Mouse (Mus musculus): ENCODE data around the gene Pald1. TPM values are rescaled to one million over a fixed set of nuclear protein-coding genes. Genes with fewer than 3 reads are reported as not detected.

Gene Pald1
- polyA plus RNA-seq, 1 experiment from 2014 or later, result 13.2 TPM

DNA sequence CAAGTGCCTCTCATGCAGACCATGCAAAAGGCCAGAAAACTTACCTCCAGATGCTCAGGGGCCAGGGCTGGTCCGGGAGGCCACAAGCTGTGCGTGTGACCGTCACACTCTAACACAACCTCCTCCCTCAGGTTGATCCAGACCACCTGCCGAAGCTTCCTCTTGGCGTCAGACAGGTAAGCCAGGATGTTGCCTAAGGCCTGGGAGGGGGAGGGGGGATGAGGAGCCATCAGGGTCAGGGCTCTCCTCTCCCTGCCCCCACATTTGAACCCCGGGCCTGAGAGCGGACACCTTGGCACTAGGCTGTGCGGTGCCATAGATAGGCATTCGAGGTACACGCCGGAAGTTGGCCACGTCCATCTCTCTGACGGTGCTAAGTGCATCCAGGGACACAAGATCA lies 40.6 kb downstream of the Pald1 start:
- Histone ChIP-seq H3K27ac (no peak overlapping the region), H3K36me3 (ENCODE audit: poor library complexity, severe bottlenecking) (no peaks in the 10 kb centered on the region), H3K4me3 (no peak overlapping the region), H3K4me1 (peaks cover 6% of the 10 kb centered on the region; the same call in 1 of the 2 replicates), H3K9ac (no peak overlapping the region), H3K9me3 (replicated peaks) (no peaks in the 10 kb centered on the region), H3K27me3 (no peaks in the 10 kb centered on the region), H3K4me2 (no peak overlapping the region)
- 94% methylated on average over 13 of the region's 13 CpGs for WGBS
- no peak for ATAC-seq

- no peak overlapping the region for H3K27ac ChIP-seq
- peaks cover 6% of the 10 kb centered on the region; the same call in 1 of the 2 replicates for H3K4me1 ChIP-seq
- H3K9me3 ChIP-seq (replicated peaks), result no peaks in the 10 kb centered on the region
- no peak overlapping the region for H3K4me2 ChIP-seq
- H3K36me3 ChIP-seq (ENCODE audit: poor library complexity, severe bottlenecking), result no peaks in the 10 kb centered on the region
- ATAC-seq, result peak; percentile 64
- no peak overlapping the region for H3K9ac ChIP-seq
- no peaks in the 10 kb centered on the region for H3K27me3 ChIP-seq
- WGBS, result 74% methylated on average over 6 of the region's 6 CpGs
- no peak overlapping the region for H3K4me3 ChIP-seq
Observed at GRCm38 (mm10) chr10:61341557-61341956, 41.8 kb downstream of the Pald1 start.

DNA sequence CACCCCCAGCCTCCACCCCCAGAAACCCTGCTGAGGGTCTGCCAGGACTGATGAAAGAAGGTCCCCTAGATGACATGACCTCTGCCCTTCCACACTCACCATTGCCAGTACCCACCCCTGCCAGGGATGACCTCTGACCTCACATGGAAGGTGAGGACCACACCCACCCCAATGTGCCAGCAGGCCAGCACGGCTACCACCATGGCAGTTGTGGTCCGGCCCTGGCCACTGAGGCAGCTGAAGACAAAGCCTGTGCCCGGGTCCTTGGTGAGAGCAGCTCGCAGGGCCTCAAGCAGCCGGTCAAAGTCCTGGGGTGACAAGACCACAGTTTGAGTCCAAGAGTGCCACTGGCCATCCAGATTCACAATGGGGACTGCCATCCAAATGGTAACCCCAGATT lies 42.3 kb downstream of the Pald1 start:
- Histone ChIP-seq H3K4me3 (no peak overlapping the region), H3K36me3 (ENCODE audit: poor library complexity, severe bottlenecking) (no peaks in the 10 kb centered on the region), H3K4me2 (no peak overlapping the region), H3K27me3 (no peaks in the 10 kb centered on the region), H3K9me3 (replicated peaks) (no peaks in the 10 kb centered on the region), H3K9ac (no peak overlapping the region), H3K27ac (no peak overlapping the region), H3K4me1 (peaks cover 6% of the 10 kb centered on the region; the same call in 1 of the 2 replicates)
- 95% methylated on average over 5 of the region's 5 CpGs for WGBS
- no peak for ATAC-seq

GRCm38 (mm10) chr10:61340247-61340646 lies 43.1 kb downstream of the Pald1 start:
- no peak overlapping the region for H3K4me3 ChIP-seq
- no peak for ATAC-seq
- peaks cover 5% of the 10 kb centered on the region; the same call in 1 of the 2 replicates for H3K4me1 ChIP-seq
- H3K9ac ChIP-seq, result no peak overlapping the region
- H3K4me2 ChIP-seq, result no peak overlapping the region
- H3K27ac ChIP-seq, result no peak overlapping the region
- 82% methylated on average over 9 of the region's 9 CpGs for WGBS
- H3K27me3 ChIP-seq, result no peaks in the 10 kb centered on the region
- no peaks in the 10 kb centered on the region for H3K9me3 ChIP-seq (replicated peaks)
- H3K36me3 ChIP-seq (ENCODE audit: poor library complexity, severe bottlenecking), result no peaks in the 10 kb centered on the region

DNA sequence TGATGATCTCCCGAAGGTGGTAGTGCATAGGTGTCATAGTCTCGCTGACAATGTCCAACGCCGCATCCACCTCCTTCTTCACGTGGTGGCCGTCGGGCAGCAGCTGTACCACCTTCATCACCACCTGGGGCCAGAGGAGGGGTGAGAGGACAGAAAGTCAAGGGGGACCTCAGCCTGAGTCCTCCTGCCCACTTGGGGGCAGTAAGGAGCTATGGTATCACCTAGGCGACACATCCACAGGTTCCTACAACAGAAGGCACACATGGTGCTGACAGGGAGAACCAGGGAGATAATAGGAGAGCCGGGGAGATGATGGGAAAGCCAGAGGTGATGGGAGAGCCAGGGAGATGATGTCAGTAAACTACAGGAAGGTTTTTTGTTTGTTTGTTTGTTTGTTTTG lies 44.1 kb downstream of the Pald1 start:
- Histone ChIP-seq H3K27ac (no peak overlapping the region), H3K9ac (no peak overlapping the region), H3K4me2 (no peak overlapping the region), H3K4me1 (no peaks in the 10 kb centered on the region), H3K36me3 (ENCODE audit: poor library complexity, severe bottlenecking) (no peaks in the 10 kb centered on the region), H3K27me3 (no peaks in the 10 kb centered on the region), H3K4me3 (no peak overlapping the region), H3K9me3 (replicated peaks) (no peaks in the 10 kb centered on the region)
- no peak for ATAC-seq
- 89% methylated on average over 9 of the region's 9 CpGs for WGBS

- H3K27me3 ChIP-seq, result no peaks in the 10 kb centered on the region
- no peaks in the 10 kb centered on the region for H3K4me1 ChIP-seq
- ATAC-seq, result no peak
- no peaks in the 10 kb centered on the region for H3K9me3 ChIP-seq (replicated peaks)
- no peak overlapping the region for H3K27ac ChIP-seq
- no peak overlapping the region for H3K9ac ChIP-seq
- WGBS, result 91% methylated on average over 11 of the region's 11 CpGs
- no peak overlapping the region for H3K4me2 ChIP-seq
- H3K4me3 ChIP-seq, result no peak overlapping the region
- H3K36me3 ChIP-seq (ENCODE audit: poor library complexity, severe bottlenecking), result no peaks in the 10 kb centered on the region
Observed at GRCm38 (mm10) chr10:61337665-61338064, 45.7 kb downstream of the Pald1 start.

- no peaks in the 10 kb centered on the region for H3K4me1 ChIP-seq
- H3K9ac ChIP-seq, result no peak overlapping the region
- no peak overlapping the region for H3K4me2 ChIP-seq
- H3K27me3 ChIP-seq, result no peaks in the 10 kb centered on the region
- H3K36me3 ChIP-seq (ENCODE audit: poor library complexity, severe bottlenecking), result no peaks in the 10 kb centered on the region
- no peak overlapping the region for H3K27ac ChIP-seq
- no peaks in the 10 kb centered on the region for H3K9me3 ChIP-seq (replicated peaks)
- whole genome bisulfite sequencing, result 71% methylated on average over 5 of the region's 5 CpGs
- no peak overlapping the region for H3K4me3 ChIP-seq
- ATAC-seq, result no peak
Observed at GRCm38 (mm10) chr10:61336592-61336991, 46.7 kb downstream of the Pald1 start.

DNA sequence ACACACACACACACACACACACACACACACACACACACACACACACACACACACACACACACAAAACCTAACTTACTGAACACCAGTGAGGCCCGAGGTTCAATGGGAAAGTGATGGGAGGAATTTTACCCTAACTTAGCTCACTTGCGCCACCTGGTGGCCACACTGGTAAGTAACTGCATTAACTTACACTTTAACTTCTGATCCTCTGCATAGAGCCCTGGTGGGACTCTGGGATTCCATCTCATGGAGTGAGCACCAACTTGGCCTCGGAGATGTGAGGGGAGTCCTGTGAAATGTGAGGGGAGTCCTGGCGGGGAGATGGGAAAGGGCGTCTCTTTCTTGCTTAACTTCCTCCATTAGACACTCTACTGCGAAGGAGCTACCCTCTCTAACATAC lies 47.2 kb downstream of the Pald1 start:
- ATAC-seq, result peak; percentile 61
- H3K9ac ChIP-seq, result no peak overlapping the region
- H3K27ac ChIP-seq, result no peak overlapping the region
- H3K9me3 ChIP-seq (replicated peaks), result no peaks in the 10 kb centered on the region
- no peaks in the 10 kb centered on the region for H3K4me1 ChIP-seq
- H3K4me2 ChIP-seq, result no peak overlapping the region
- H3K36me3 ChIP-seq (ENCODE audit: poor library complexity, severe bottlenecking), result no peaks in the 10 kb centered on the region
- no peaks in the 10 kb centered on the region for H3K27me3 ChIP-seq
- WGBS, result 26% methylated on average over 6 of the region's 6 CpGs
- H3K4me3 ChIP-seq, result no peak overlapping the region

- 88% methylated on average over 7 of the region's 7 CpGs for WGBS
- no peaks in the 10 kb centered on the region for H3K4me1 ChIP-seq
- no peak overlapping the region for H3K4me2 ChIP-seq
- no peak overlapping the region for H3K27ac ChIP-seq
- no peaks in the 10 kb centered on the region for H3K36me3 ChIP-seq (ENCODE audit: poor library complexity, severe bottlenecking)
- ATAC-seq, result no peak
- no peaks in the 10 kb centered on the region for H3K9me3 ChIP-seq (replicated peaks)
- H3K4me3 ChIP-seq, result no peak overlapping the region
- H3K9ac ChIP-seq, result no peak overlapping the region
- H3K27me3 ChIP-seq, result no peaks in the 10 kb centered on the region
Observed at GRCm38 (mm10) chr10:61334545-61334944, 48.8 kb downstream of the Pald1 start.

- peaks cover 3% of the 10 kb centered on the region for H3K4me1 ChIP-seq
- no peaks in the 10 kb centered on the region for H3K9me3 ChIP-seq (replicated peaks)
- H3K36me3 ChIP-seq (ENCODE audit: poor library complexity, severe bottlenecking), result no peaks in the 10 kb centered on the region
- ATAC-seq, result peak; percentile 85
- no peak overlapping the region for H3K4me2 ChIP-seq
- no peak overlapping the region; the same call in 1 of the 2 replicates for H3K27ac ChIP-seq
- WGBS, result 70% methylated on average over 5 of the region's 5 CpGs
- H3K27me3 ChIP-seq, result no peaks in the 10 kb centered on the region
- H3K9ac ChIP-seq, result no peak overlapping the region
- H3K4me3 ChIP-seq, result no peak overlapping the region
Observed at GRCm38 (mm10) chr10:61331046-61331445, 52.3 kb downstream of the Pald1 start.

DNA sequence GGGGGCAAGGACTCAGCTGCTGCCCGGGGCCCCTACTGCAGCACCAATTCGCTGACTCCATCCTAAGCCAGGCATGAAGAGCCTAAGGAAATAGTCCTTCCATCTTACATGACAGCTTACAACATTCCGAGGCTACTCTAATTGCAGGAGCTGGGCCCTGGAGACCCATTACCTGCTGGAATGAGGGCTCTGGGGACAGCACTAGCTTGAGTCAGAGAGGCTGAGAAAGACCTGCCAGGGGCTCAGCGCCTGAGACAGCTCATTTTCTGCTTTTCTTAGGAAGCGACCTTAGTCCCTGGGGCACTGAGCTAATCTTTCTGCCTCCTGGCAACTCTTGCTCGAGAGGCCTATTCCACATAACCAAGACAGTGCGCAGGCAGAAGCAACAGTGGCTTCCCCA lies 54.4 kb downstream of the Pald1 start:
- WGBS, result 56% methylated on average over 7 of the region's 7 CpGs
- Histone ChIP-seq H3K27ac (no peak overlapping the region), H3K4me1 (peaks cover 3% of the 10 kb centered on the region), H3K4me3 (no peak overlapping the region), H3K4me2 (no peak overlapping the region), H3K9ac (no peak overlapping the region), H3K36me3 (ENCODE audit: poor library complexity, severe bottlenecking) (no peaks in the 10 kb centered on the region), H3K9me3 (replicated peaks) (no peaks in the 10 kb centered on the region), H3K27me3 (no peaks in the 10 kb centered on the region)
- no peak for ATAC-seq

DNA sequence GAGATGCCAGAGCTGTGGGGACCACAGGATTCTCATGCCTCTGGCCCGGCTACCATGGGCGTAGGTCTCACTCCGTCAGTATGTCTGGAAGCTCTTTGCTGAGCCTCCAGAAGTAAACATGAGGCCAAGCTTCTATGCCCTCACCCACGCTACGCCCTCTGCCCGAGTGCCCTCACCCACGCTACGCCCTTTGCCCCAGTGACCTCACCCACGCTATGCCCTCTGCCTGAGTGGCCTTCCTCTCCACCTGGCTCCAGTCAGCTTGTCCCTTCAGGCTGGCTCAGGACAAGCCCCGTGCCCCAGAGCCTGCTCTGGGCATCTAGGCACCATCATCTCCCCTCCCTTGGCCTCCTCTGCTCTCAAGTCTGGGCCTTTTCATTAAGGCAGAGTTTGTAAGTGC lies 55.8 kb downstream of the Pald1 start:
- no peak for ATAC-seq
- Histone ChIP-seq H3K4me3 (no peak overlapping the region), H3K27ac (no peak overlapping the region), H3K27me3 (no peaks in the 10 kb centered on the region), H3K9me3 (replicated peaks) (no peaks in the 10 kb centered on the region), H3K4me1 (peaks cover 3% of the 10 kb centered on the region), H3K4me2 (no peak overlapping the region), H3K36me3 (ENCODE audit: poor library complexity, severe bottlenecking) (no peaks in the 10 kb centered on the region), H3K9ac (0 out of 2 replicates have a peak overlapping the region, but pooled peaks have one; percentile 30)
- 84% methylated on average over 10 of the region's 10 CpGs for WGBS

GRCm38 (mm10) chr10:61325782-61326328 lies 57.5 kb downstream of the Pald1 start:
- Histone ChIP-seq H3K4me1 (peaks cover 3% of the 10 kb centered on the region), H3K4me2 (no peak overlapping the region), H3K4me3 (no peak overlapping the region), H3K9me3 (replicated peaks) (no peaks in the 10 kb centered on the region), H3K27me3 (no peaks in the 10 kb centered on the region), H3K9ac (no peak overlapping the region), H3K36me3 (ENCODE audit: poor library complexity, severe bottlenecking) (no peaks in the 10 kb centered on the region; the same call in 1 of the 2 replicates), H3K27ac (no peak overlapping the region)
- WGBS, result 32% methylated on average over 9 of the region's 9 CpGs
- no peak for ATAC-seq

Data from forebrain, embryonic 13.5 days (tissue).